Mouse (Mus musculus): Measurements from ENCODE around the gene Gfi1b. TPM values are rescaled to one million over a fixed set of nuclear protein-coding genes. Genes with fewer than 3 reads are reported as not detected.

Gene Gfi1b
- polyA plus RNA-seq, 1 experiment, result not detected

- Histone ChIP-seq H3K4me3 (no peak overlapping the region), H3K36me3 (ENCODE audit: control insufficient read depth, insufficient read depth) (no peaks in the 10 kb centered on the region), H3K27me3 (ENCODE audit: control insufficient read depth, insufficient read depth, insufficient read length) (peaks cover 33% of the 10 kb centered on the region), H3ac (ENCODE audit: control insufficient read depth, insufficient read length) (no peak overlapping the region), H3K79me2 (ENCODE audit: control insufficient read depth, insufficient read depth) (no peaks in the 10 kb centered on the region), H3K4me2 (ENCODE audit: low read depth) (no peak overlapping the region)
- TF ChIP-seq MYOG (IDR thresholded peaks at IDR 0.05; ENCODE audit: control insufficient read depth in 1 of 3, insufficient read depth in 1 of 3, insufficient read length in 2 of 3, low read depth in 2 of 3) (no peak), TCF3 (IDR thresholded peaks at IDR 0.05; ENCODE audit: insufficient read length, low read depth) (no peak), SRF (IDR thresholded peaks at IDR 0.05; ENCODE audit: control insufficient read depth, insufficient read length, low read depth) (no peak), REST (IDR thresholded peaks at IDR 0.05; ENCODE audit: insufficient read depth, insufficient read length) (no peak), MAX (IDR thresholded peaks at IDR 0.05; ENCODE audit: low read depth) (no peak), POLR2A (IDR thresholded peaks at IDR 0.05; ENCODE audit: insufficient read length, low read depth) (no peak), E2F4 (IDR thresholded peaks at IDR 0.05; ENCODE audit: insufficient read depth) (no peak), USF1 (IDR thresholded peaks at IDR 0.05; ENCODE audit: low read depth) (no peak), POLR2AphosphoS2 (IDR thresholded peaks at IDR 0.05; ENCODE audit: insufficient read length, low read depth) (no peak), MYOD1 (IDR thresholded peaks at IDR 0.05; ENCODE audit: control insufficient read depth in 1 of 3, insufficient read length in 2 of 3, low read depth in 2 of 3) (no peak), CEBPB (IDR thresholded peaks at IDR 0.05; ENCODE audit: insufficient read depth, poor library complexity, severe bottlenecking) (no peak), TCF12 (IDR thresholded peaks at IDR 0.05; ENCODE audit: insufficient read depth, poor library complexity, severe bottlenecking) (no peak)
Observed at GRCm38 (mm10) chr2:28617498-28618486, 4.0 kb downstream of the Gfi1b start.

DNA sequence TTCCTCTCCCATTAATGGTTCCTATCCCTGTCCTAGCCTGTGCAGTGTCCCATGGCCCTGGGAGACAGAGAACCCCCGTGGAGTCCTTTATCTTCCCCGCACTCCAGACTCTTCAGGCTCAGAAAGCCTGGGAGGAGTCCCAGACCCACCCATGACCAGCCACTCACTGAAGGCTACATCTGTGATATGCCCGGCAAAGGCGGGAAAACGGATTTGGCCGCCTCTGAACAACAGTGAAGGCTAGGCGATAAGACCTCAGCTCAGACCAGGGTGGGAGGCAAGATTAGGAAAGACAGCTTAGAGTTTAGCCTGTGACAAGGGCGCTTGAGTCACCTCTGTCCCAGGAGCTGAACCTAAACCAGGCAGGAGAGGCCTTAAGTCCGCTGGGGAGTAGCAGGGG, 4.9 kb downstream of the Gfi1b start:
- H3ac ChIP-seq (ENCODE audit: control insufficient read depth, insufficient read length), result no peak overlapping the region
- H3K4me2 ChIP-seq (ENCODE audit: low read depth), result no peak overlapping the region
- H3K79me2 ChIP-seq (ENCODE audit: control insufficient read depth, insufficient read depth), result no peaks in the 10 kb centered on the region
- H3K36me3 ChIP-seq (ENCODE audit: control insufficient read depth, insufficient read depth), result no peaks in the 10 kb centered on the region
- H3K4me3 ChIP-seq, result no peak overlapping the region
- H3K27me3 ChIP-seq (ENCODE audit: control insufficient read depth, insufficient read depth, insufficient read length), result peaks cover 33% of the 10 kb centered on the region
- TF ChIP-seq TCF12 (IDR thresholded peaks at IDR 0.05; ENCODE audit: insufficient read depth, poor library complexity, severe bottlenecking) (no peak), MAX (IDR thresholded peaks at IDR 0.05; ENCODE audit: low read depth) (no peak)

DNA sequence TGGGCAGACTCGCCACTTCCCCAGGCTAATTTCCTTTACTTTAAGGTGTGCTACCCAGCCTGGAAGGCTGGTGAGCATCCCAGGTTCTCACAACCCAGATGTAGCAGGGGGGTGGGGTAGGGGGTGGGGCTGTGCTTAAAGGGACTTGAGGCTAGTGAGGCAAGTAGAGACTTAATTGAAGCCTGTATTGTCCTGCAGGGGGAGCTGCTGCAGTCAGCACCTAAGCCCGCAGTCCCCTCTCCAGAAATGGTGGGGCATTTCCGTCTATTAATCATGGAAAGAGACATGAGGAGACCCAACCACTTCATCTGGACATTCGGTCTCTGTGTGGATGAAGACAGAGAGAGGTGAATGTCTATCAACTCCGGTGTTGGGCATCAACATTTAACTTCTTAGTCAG, 5.4 kb downstream of the Gfi1b start:
- Histone ChIP-seq H3ac (ENCODE audit: control insufficient read depth, insufficient read length) (no peak overlapping the region), H3K79me2 (ENCODE audit: control insufficient read depth, insufficient read depth) (no peaks in the 10 kb centered on the region), H3K4me3 (no peak overlapping the region), H3K36me3 (ENCODE audit: control insufficient read depth, insufficient read depth) (no peaks in the 10 kb centered on the region), H3K27me3 (ENCODE audit: control insufficient read depth, insufficient read depth, insufficient read length) (peaks cover 33% of the 10 kb centered on the region), H3K4me2 (ENCODE audit: low read depth) (no peak overlapping the region)
- TF ChIP-seq SRF (IDR thresholded peaks at IDR 0.05; ENCODE audit: control insufficient read depth, insufficient read length, low read depth) (no peak), TCF12 (IDR thresholded peaks at IDR 0.05; ENCODE audit: insufficient read depth, poor library complexity, severe bottlenecking) (no peak)

DNA sequence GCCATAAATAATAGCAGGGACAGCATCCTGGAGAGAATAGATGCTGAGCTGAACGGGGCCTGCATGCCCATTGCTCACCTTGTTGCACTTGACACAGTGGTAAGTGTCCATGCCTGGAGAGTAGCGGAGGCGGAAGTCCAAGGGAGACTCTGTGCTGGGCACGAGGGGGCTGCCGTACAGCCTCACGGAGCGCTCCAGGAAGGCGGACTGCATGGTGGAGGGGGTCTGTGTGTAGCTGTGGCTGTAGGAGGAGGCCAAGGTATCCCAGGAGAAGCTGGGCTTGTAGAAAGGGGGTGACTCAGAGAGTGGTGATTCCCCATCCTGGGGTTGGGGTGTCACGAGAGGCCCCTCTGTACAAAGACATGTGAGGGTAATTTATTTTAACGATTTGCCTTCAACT, 8.2 kb downstream of the Gfi1b start:
- Histone ChIP-seq H3K36me3 (ENCODE audit: control insufficient read depth, insufficient read depth) (no peaks in the 10 kb centered on the region), H3K4me3 (no peak overlapping the region), H3K4me2 (ENCODE audit: low read depth) (no peak overlapping the region), H3K27me3 (ENCODE audit: control insufficient read depth, insufficient read depth, insufficient read length) (peaks cover 20% of the 10 kb centered on the region), H3K79me2 (ENCODE audit: control insufficient read depth, insufficient read depth) (no peaks in the 10 kb centered on the region), H3ac (ENCODE audit: control insufficient read depth, insufficient read length) (no peak overlapping the region)
- TF ChIP-seq SRF (IDR thresholded peaks at IDR 0.05; ENCODE audit: control insufficient read depth, insufficient read length, low read depth), result no peak
- TF ChIP-seq USF1 (IDR thresholded peaks at IDR 0.05; ENCODE audit: low read depth), result no peak
- no peak for TF ChIP-seq POLR2AphosphoS2 (IDR thresholded peaks at IDR 0.05; ENCODE audit: insufficient read length, low read depth)
- no peak for TF ChIP-seq TCF3 (IDR thresholded peaks at IDR 0.05; ENCODE audit: insufficient read length, low read depth)
- TF ChIP-seq E2F4 (IDR thresholded peaks at IDR 0.05; ENCODE audit: insufficient read depth), result no peak

- Histone ChIP-seq H3K36me3 (ENCODE audit: control insufficient read depth, insufficient read depth) (no peaks in the 10 kb centered on the region), H3ac (ENCODE audit: control insufficient read depth, insufficient read length) (no peak overlapping the region), H3K79me2 (ENCODE audit: control insufficient read depth, insufficient read depth) (no peaks in the 10 kb centered on the region), H3K27me3 (ENCODE audit: control insufficient read depth, insufficient read depth, insufficient read length) (peaks cover 17% of the 10 kb centered on the region), H3K4me3 (no peak overlapping the region), H3K4me2 (ENCODE audit: low read depth) (no peak overlapping the region)
- no peak for TF ChIP-seq MAX (IDR thresholded peaks at IDR 0.05; ENCODE audit: low read depth)
- no peak for TF ChIP-seq CEBPB (IDR thresholded peaks at IDR 0.05; ENCODE audit: insufficient read depth, poor library complexity, severe bottlenecking)
- no peak for TF ChIP-seq TCF12 (IDR thresholded peaks at IDR 0.05; ENCODE audit: insufficient read depth, poor library complexity, severe bottlenecking)
- no peak for TF ChIP-seq SRF (IDR thresholded peaks at IDR 0.05; ENCODE audit: control insufficient read depth, insufficient read length, low read depth)
- TF ChIP-seq USF1 (IDR thresholded peaks at IDR 0.05; ENCODE audit: low read depth), result no peak
- no peak for TF ChIP-seq REST (IDR thresholded peaks at IDR 0.05; ENCODE audit: insufficient read depth, insufficient read length)
- TF ChIP-seq POLR2A (IDR thresholded peaks at IDR 0.05; ENCODE audit: insufficient read length, low read depth), result no peak
- TF ChIP-seq E2F4 (IDR thresholded peaks at IDR 0.05; ENCODE audit: insufficient read depth), result no peak
- TF ChIP-seq MYOD1 (IDR thresholded peaks at IDR 0.05; ENCODE audit: control insufficient read depth in 1 of 3, insufficient read length in 2 of 3, low read depth in 2 of 3), result no peak
- no peak for TF ChIP-seq MYOG (IDR thresholded peaks at IDR 0.05; ENCODE audit: control insufficient read depth in 1 of 3, insufficient read depth in 1 of 3, insufficient read length in 2 of 3, low read depth in 2 of 3)
Observed at GRCm38 (mm10) chr2:28612436-28613063, 9.2 kb downstream of the Gfi1b start.
